In the genomic region with DNA sequence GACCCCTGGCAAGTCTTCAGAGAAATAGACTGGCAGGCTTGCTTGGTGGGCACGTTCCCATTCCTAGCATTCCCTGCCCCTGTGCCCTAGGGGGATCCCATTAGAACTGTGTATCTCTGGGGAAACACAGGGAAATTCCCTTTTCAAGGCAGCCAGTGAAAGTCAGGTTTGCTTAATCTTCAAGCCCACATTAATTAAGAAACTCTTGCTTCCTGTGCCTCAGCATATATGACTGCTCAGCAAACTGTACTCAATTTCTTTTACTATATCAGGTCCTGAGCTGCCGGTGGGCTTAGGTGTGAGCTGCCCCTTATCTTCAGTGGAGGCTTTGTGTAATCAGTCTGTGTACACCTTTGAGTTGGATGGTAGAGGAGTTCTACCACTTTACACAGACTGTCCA, we compare ENCODE assay signal across 28 mouse cellular contexts. TPM values are rescaled to one million over a fixed set of nuclear protein-coding genes. Genes with fewer than 3 reads are reported as not detected.
DNase-seq lines count a peak whose midpoint lies in the region; ATAC-seq and TF ChIP-seq lines count a peak whose summit lies in the region.
"Had no signal": no experiment of that assay in that cellular context is flagged by ENCODE, and none has a peak within 500 bp of the region (broad histone marks: within the 10 kb centered on the region; RNA-seq: fewer than 3 reads in every experiment).

No protein-coding gene starts in this region.

- no peak for DNase-seq in liver, postnatal 0 days
- DNase-seq in liver (no peak), A20 (ENCODE audit: low read depth, low spot score) (peak; percentile 40)
- DNase-seq in layer of hippocampus, postnatal 25 days (ENCODE audit: extremely low spot score in 1 of 2, low spot score in 1 of 2) = no peak
- DNase-seq in hindbrain, postnatal 0 days (ENCODE audit: low spot score) = no peak
- DNase-seq: adrenal gland, postnatal 14 days; cerebellum, adult 2 months; cerebellum, postnatal 14 days; gastrocnemius, postnatal 10 days; heart, postnatal 36 days; kidney, adult 18-20 months; kidney, postnatal 25 days; lung, embryonic 14.5 days; lung, postnatal 14 days had no signal

- H3K9me3 ChIP-seq in liver, postnatal 0 days (ENCODE audit: low read length) = no peaks in the 10 kb centered on the region
- no peaks in the 10 kb centered on the region for H3K9me3 ChIP-seq in hindbrain, postnatal 0 days (ENCODE audit: low read length)
- H3K9me3 ChIP-seq: forebrain, embryonic 13.5 days; heart, embryonic 10.5 days; heart, embryonic 15.5 days; hindbrain, embryonic 12.5 days; kidney, embryonic 15.5 days; limb, embryonic 10.5 days; limb, embryonic 15.5 days; midbrain, embryonic 13.5 days; neural tube, embryonic 13.5 days had no signal

- H3K27me3 ChIP-seq in liver, postnatal 0 days (ENCODE audit: insufficient read depth, low read length) = no peaks in the 10 kb centered on the region
- H3K27me3 ChIP-seq in hindbrain, postnatal 0 days (ENCODE audit: insufficient read depth, low read length) = no peaks in the 10 kb centered on the region
- H3K27me3 ChIP-seq: forebrain, embryonic 13.5 days; heart, embryonic 15.5 days; hindbrain, embryonic 12.5 days; kidney, embryonic 15.5 days; limb, embryonic 15.5 days; midbrain, embryonic 13.5 days; neural tube, embryonic 13.5 days had no signal

- no peak overlapping the region for H3K4me3 ChIP-seq in liver, postnatal 0 days (ENCODE audit: low read depth, low read length)
- H3K4me3 ChIP-seq in hindbrain, postnatal 0 days (ENCODE audit: low read length) = no peak overlapping the region
- H3K4me3 ChIP-seq: forebrain, embryonic 13.5 days; heart, embryonic 10.5 days; heart, embryonic 15.5 days; hindbrain, embryonic 12.5 days; kidney, embryonic 15.5 days; layer of hippocampus, adult 2 months; limb, embryonic 10.5 days; limb, embryonic 15.5 days; midbrain, embryonic 13.5 days; neural tube, embryonic 13.5 days had no signal

- H3K9ac ChIP-seq in liver, postnatal 0 days (replicated peaks) = no peak overlapping the region
- H3K9ac ChIP-seq in hindbrain, postnatal 0 days (replicated peaks; ENCODE audit: low read length) = no peak overlapping the region
- H3K9ac ChIP-seq: forebrain, embryonic 13.5 days; heart, embryonic 15.5 days; hindbrain, embryonic 12.5 days; kidney, embryonic 15.5 days; limb, embryonic 15.5 days; liver, embryonic 14.5 days; lung, embryonic 14.5 days; midbrain, embryonic 13.5 days; neural tube, embryonic 13.5 days had no signal

- no peak for TF ChIP-seq CTCF in liver, postnatal 0 days (IDR thresholded peaks at IDR 0.05; ENCODE audit: low read depth)
- TF ChIP-seq CTCF in hindbrain, postnatal 0 days (IDR thresholded peaks at IDR 0.05; ENCODE audit: low read depth) = no peak

- H3K36me3 ChIP-seq in liver, postnatal 0 days (replicated peaks; ENCODE audit: insufficient read depth, low read length) = peaks cover 14% of the 10 kb centered on the region; the same call in 1 of the 2 replicates
- H3K36me3 ChIP-seq in hindbrain, postnatal 0 days (ENCODE audit: insufficient read depth, low read length) = no peaks in the 10 kb centered on the region

- 0 out of 2 replicates have a peak overlapping the region, but pooled peaks have one; percentile 2 for H3K27ac ChIP-seq in liver, postnatal 0 days (ENCODE audit: low read depth)
- no peak overlapping the region for H3K27ac ChIP-seq in hindbrain, postnatal 0 days
- H3K27ac ChIP-seq: forebrain, embryonic 13.5 days; heart, embryonic 10.5 days; heart, embryonic 15.5 days; hindbrain, embryonic 12.5 days; kidney, embryonic 15.5 days; layer of hippocampus, adult 2 months; limb, embryonic 10.5 days; limb, embryonic 15.5 days; liver, embryonic 14.5 days; midbrain, embryonic 13.5 days; neural tube, embryonic 13.5 days had no signal

- WGBS in liver, postnatal 0 days (ENCODE audit: insufficient replicate concordance) = 22% methylated on average over 2 of the region's 2 CpGs
- 68% methylated on average over 2 of the region's 2 CpGs for WGBS in hindbrain, postnatal 0 days

- H3K4me2 ChIP-seq in liver, postnatal 0 days (ENCODE audit: low read depth, low read length) = no peak overlapping the region
- no peak overlapping the region for H3K4me2 ChIP-seq in hindbrain, postnatal 0 days (ENCODE audit: low read depth, low read length)
- H3K4me2 ChIP-seq: forebrain, embryonic 13.5 days; heart, embryonic 15.5 days; hindbrain, embryonic 12.5 days; kidney, embryonic 15.5 days; limb, embryonic 15.5 days; lung, embryonic 14.5 days; midbrain, embryonic 13.5 days; neural tube, embryonic 13.5 days had no signal

- no peak for ATAC-seq in liver, postnatal 0 days
- ATAC-seq in activated CD4-positive, CD25-positive, alpha-beta regulatory T cell, adult 4 months = peak; percentile 55
- ATAC-seq in inflammation-experienced regulatory T-cells, adult 6 months = peak; percentile 72
- no peak for ATAC-seq in erythroblast, adult 5-6 weeks (replicated peaks; ENCODE audit: low FRiP score, poor library complexity, severe bottlenecking)
- ATAC-seq in hindbrain, postnatal 0 days = no peak
- ATAC-seq: forebrain, embryonic 13.5 days; midbrain, embryonic 13.5 days had no signal

- no peak for TF ChIP-seq EP300 in liver, postnatal 0 days (IDR thresholded peaks at IDR 0.05; ENCODE audit: low read depth)

- H3K4me1 ChIP-seq in liver, postnatal 0 days (ENCODE audit: insufficient read depth) = 0 out of 2 replicates have a peak, but pooled peaks cover 5% of the 10 kb centered on the region
- no peaks in the 10 kb centered on the region for H3K4me1 ChIP-seq in hindbrain, postnatal 0 days (ENCODE audit: insufficient read depth, low read length)
- H3K4me1 ChIP-seq: heart, embryonic 10.5 days; heart, embryonic 15.5 days; hindbrain, embryonic 12.5 days; kidney, embryonic 15.5 days; limb, embryonic 10.5 days; limb, embryonic 15.5 days; midbrain, embryonic 13.5 days; neural tube, embryonic 13.5 days had no signal

RNA-seq across cellular contexts. Expression of gene Pim2, which starts 12.3 kb away (rescaled TPM):
- polyA plus RNA-seq in liver, postnatal 0 days (2015; fragmentation: Nextera tagmentation; extraction: Ambion mirVana) = 3.0 and 3.3 TPM in 2 replicates
- 10 to 100 TPM; 37.5 to 40.7 TPM for polyA plus RNA-seq in activated CD4-positive, CD25-positive, alpha-beta regulatory T cell, adult 4 months (2017; shearing (Covaris generic))
- polyA plus RNA-seq in inflammation-experienced regulatory T-cells, adult 6 months (2017; shearing (Covaris generic)) = 10 to 100 TPM; 29.8 to 42.0 (median 39.9) TPM
- total RNA-seq in erythroblast, adult 5-6 weeks (2015; ENCODE audit: low replicate concordance) = 41.9 and 42.8 TPM in 2 replicates
- total RNA-seq in erythroblast, adult 5-6 weeks (2017; ENCODE audit: low replicate concordance) = 30.4 and 31.3 TPM in 2 replicates
- total RNA-seq in layer of hippocampus, postnatal 25 days (2021) = 10 to 100 TPM; 52.2 to 57.4 TPM
- 13.9 and 18.3 TPM in 2 replicates for total RNA-seq in hindbrain, postnatal 0 days (2014; rRNA removed)
- polyA plus RNA-seq in hindbrain, postnatal 0 days (2015; fragmentation: Nextera tagmentation; extraction: Ambion mirVana) = 20.8 and 22.3 TPM in 2 replicates

RNA-seq across cellular contexts. Expression of gene Slc35a2, which starts 18.0 kb away (rescaled TPM):
- polyA plus RNA-seq in liver, postnatal 0 days (2015; fragmentation: Nextera tagmentation; extraction: Ambion mirVana) = 7.1 and 9.0 TPM in 2 replicates
- polyA plus RNA-seq in activated CD4-positive, CD25-positive, alpha-beta regulatory T cell, adult 4 months (2017; shearing (Covaris generic)) = 10 to 100 TPM; 11.3 to 17.3 TPM
- 10 to 100 TPM; 18.6 to 23.6 (median 18.7) TPM for polyA plus RNA-seq in inflammation-experienced regulatory T-cells, adult 6 months (2017; shearing (Covaris generic))
- total RNA-seq in erythroblast, adult 5-6 weeks (2015; ENCODE audit: low replicate concordance) = 1.5 and 3.1 TPM in 2 replicates
- total RNA-seq in erythroblast, adult 5-6 weeks (2017; ENCODE audit: low replicate concordance) = 10.0 and 10.9 TPM in 2 replicates
- total RNA-seq in layer of hippocampus, postnatal 25 days (2021) = 10 to 100 TPM; 44.7 to 45.9 TPM
- 38.0 and 61.0 TPM in 2 replicates for total RNA-seq in hindbrain, postnatal 0 days (2014; rRNA removed)
- polyA plus RNA-seq in hindbrain, postnatal 0 days (2015; fragmentation: Nextera tagmentation; extraction: Ambion mirVana) = 43.7 and 46.2 TPM in 2 replicates

RNA-seq across cellular contexts. Expression of gene Otud5, which starts 24.6 kb away (rescaled TPM):
- polyA plus RNA-seq in liver, postnatal 0 days (2015; fragmentation: Nextera tagmentation; extraction: Ambion mirVana) = 22.2 and 25.0 TPM in 2 replicates
- 10 to 100 TPM; 15.4 to 21.1 TPM for polyA plus RNA-seq in activated CD4-positive, CD25-positive, alpha-beta regulatory T cell, adult 4 months (2017; shearing (Covaris generic))
- 10 to 100 TPM; 18.2 to 34.2 (median 24.7) TPM for polyA plus RNA-seq in inflammation-experienced regulatory T-cells, adult 6 months (2017; shearing (Covaris generic))
- 399 and 555 TPM in 2 replicates for total RNA-seq in erythroblast, adult 5-6 weeks (2015; ENCODE audit: low replicate concordance)
- total RNA-seq in erythroblast, adult 5-6 weeks (2017; ENCODE audit: low replicate concordance) = 691 and 1,009 TPM in 2 replicates
- total RNA-seq in layer of hippocampus, postnatal 25 days (2021) = 10 to 100 TPM; 75.8 to 85.3 TPM
- 64.9 and 75.8 TPM in 2 replicates for total RNA-seq in hindbrain, postnatal 0 days (2014; rRNA removed)
- 36.8 and 37.3 TPM in 2 replicates for polyA plus RNA-seq in hindbrain, postnatal 0 days (2015; fragmentation: Nextera tagmentation; extraction: Ambion mirVana)

RNA-seq across cellular contexts. Expression of gene Pqbp1, which starts 33.3 kb away (rescaled TPM):
- polyA plus RNA-seq in liver, postnatal 0 days (2015; fragmentation: Nextera tagmentation; extraction: Ambion mirVana) = 39.2 and 41.9 TPM in 2 replicates
- polyA plus RNA-seq in activated CD4-positive, CD25-positive, alpha-beta regulatory T cell, adult 4 months (2017; shearing (Covaris generic)) = 100 to 1,000 TPM in 1 of 2 experiments, 10 to 100 TPM in 1; 88.7 to 101 TPM
- 100 to 1,000 TPM in 1 of 3 experiments, 10 to 100 TPM in 2; 91.7 to 116 (median 99.0) TPM for polyA plus RNA-seq in inflammation-experienced regulatory T-cells, adult 6 months (2017; shearing (Covaris generic))
- 7.3 and 8.4 TPM in 2 replicates for total RNA-seq in erythroblast, adult 5-6 weeks (2015; ENCODE audit: low replicate concordance)
- 39.3 and 41.1 TPM in 2 replicates for total RNA-seq in erythroblast, adult 5-6 weeks (2017; ENCODE audit: low replicate concordance)
- total RNA-seq in layer of hippocampus, postnatal 25 days (2021) = 10 to 100 TPM; 78.1 to 93.2 TPM
- 83.8 and 100 TPM in 2 replicates for total RNA-seq in hindbrain, postnatal 0 days (2014; rRNA removed)
- polyA plus RNA-seq in hindbrain, postnatal 0 days (2015; fragmentation: Nextera tagmentation; extraction: Ambion mirVana) = 200 and 201 TPM in 2 replicates

RNA-seq across cellular contexts. Expression of gene Timm17b, which starts 33.4 kb away (rescaled TPM):
- polyA plus RNA-seq in liver, postnatal 0 days (2015; fragmentation: Nextera tagmentation; extraction: Ambion mirVana) = 117 TPM in 2 replicates
- polyA plus RNA-seq in activated CD4-positive, CD25-positive, alpha-beta regulatory T cell, adult 4 months (2017; shearing (Covaris generic)) = 10 to 100 TPM; 95.9 to 96.8 TPM
- polyA plus RNA-seq in inflammation-experienced regulatory T-cells, adult 6 months (2017; shearing (Covaris generic)) = 100 to 1,000 TPM; 116 to 127 (median 123) TPM
- total RNA-seq in erythroblast, adult 5-6 weeks (2015; ENCODE audit: low replicate concordance) = 20.2 and 52.2 TPM in 2 replicates
- 8.9 and 33.2 TPM in 2 replicates for total RNA-seq in erythroblast, adult 5-6 weeks (2017; ENCODE audit: low replicate concordance)
- total RNA-seq in layer of hippocampus, postnatal 25 days (2021) = 10 to 100 TPM; 25.5 to 27.9 TPM
- total RNA-seq in hindbrain, postnatal 0 days (2014; rRNA removed) = 37.3 and 47.4 TPM in 2 replicates
- 125 and 133 TPM in 2 replicates for polyA plus RNA-seq in hindbrain, postnatal 0 days (2015; fragmentation: Nextera tagmentation; extraction: Ambion mirVana)

Comparison
In these comparisons a context has a peak if more than half of its experiments do, and no peak if none do; other contexts are left out.
1. ATAC-seq: peak in activated CD4-positive, CD25-positive, alpha-beta regulatory T cell, adult 4 months (single experiment) and inflammation-experienced regulatory T-cells, adult 6 months (single experiment); none in liver, postnatal 0 days (single experiment), erythroblast, adult 5-6 weeks (single experiment) and hindbrain, postnatal 0 days (single experiment).